In genomic region chr17:42430380-42430779, GRCm38 (mm10) we compare ENCODE assay signal across 22 mouse cellular contexts.
"Had no signal": no experiment of that assay in that cellular context is flagged by ENCODE, and none has a peak within 500 bp of the region (broad histone marks: within the 10 kb centered on the region; RNA-seq: fewer than 3 reads in every experiment).

No protein-coding gene starts in this region.

- ATAC-seq: hindbrain, embryonic 16.5 days; hindbrain, postnatal 0 days; inflammation-experienced regulatory T-cells, adult 6 months; intestine, embryonic 15.5 days; intestine, embryonic 16.5 days; intestine, postnatal 0 days had no signal

- DNase-seq: heart, postnatal 10 days; heart, postnatal 14 days; heart, postnatal 36 days; heart, postnatal 4 days; kidney, adult 11 months; kidney, adult 18-20 months; kidney, adult 2 months; kidney, adult 8-10 months; kidney, adult 9 months; kidney, postnatal 10 days; kidney, postnatal 14 days; kidney, postnatal 25 days; kidney, postnatal 36 days; kidney, postnatal 4 days; layer of hippocampus, adult 9-11 months; layer of hippocampus, postnatal 36 days had no signal
